Mouse (Mus musculus) ES-E14 (cell line): Measurements from ENCODE around the gene Pusl1.

ENCODE experiments used
- CHD2 ChIP-seq: IDR thresholded peaks from 2 replicates; pipeline ENCODE4 v1.6.1; 2014; ENCODE audit warnings: mild to moderate bottlenecking, low read depth, low read length, inconsistent platforms
- HCFC1 ChIP-seq: IDR thresholded peaks from 2 replicates; pipeline ENCODE4 v1.6.1; 2012; ENCODE audit warnings: low read length, inconsistent platforms, borderline replicate concordance; ENCODE audit not compliant: insufficient read depth
- MAFK ChIP-seq: IDR thresholded peaks from 2 replicates; pipeline ENCODE4 v1.6.1; 2014; ENCODE audit warnings: mild to moderate bottlenecking, low read depth, low read length, inconsistent platforms; ENCODE audit not compliant: insufficient read depth
- ZC3H11A ChIP-seq: IDR thresholded peaks from 2 replicates; pipeline ENCODE4 v1.6.1; 2012; ENCODE audit warnings: low read depth, mild to moderate bottlenecking, inconsistent platforms, low read length, borderline replicate concordance
- ZNF384 ChIP-seq: IDR thresholded peaks from 2 replicates; pipeline ENCODE4 v1.6.1; 2012; ENCODE audit warnings: low read depth, low read length, inconsistent platforms

DNA sequence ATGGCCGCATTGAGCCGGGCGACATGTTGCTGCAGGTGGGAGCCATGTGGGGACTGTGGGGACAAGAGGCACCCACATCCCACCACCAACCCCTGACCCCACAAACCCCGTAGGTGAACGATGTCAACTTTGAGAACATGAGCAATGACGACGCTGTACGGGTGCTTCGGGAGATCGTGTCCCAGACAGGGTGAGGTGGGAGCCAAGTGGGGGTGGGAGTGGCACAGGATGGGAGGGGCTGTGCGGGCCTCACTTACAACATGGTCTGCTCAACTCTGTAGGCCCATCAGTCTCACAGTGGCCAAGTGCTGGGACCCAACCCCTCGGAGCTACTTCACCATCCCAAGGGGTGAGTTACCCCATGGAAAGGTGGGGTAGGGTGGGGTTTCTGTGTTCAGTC, 36.6 kb downstream of the Pusl1 start:
- TF ChIP-seq ZNF384 (no peak), CHD2 (no peak), HCFC1 (no peak), ZC3H11A (no peak), MAFK (no peak)
